Mouse (Mus musculus) liver, adult 2 months (tissue): ENCODE results near the gene Gm7995. TPM values are rescaled to one million over a fixed set of nuclear protein-coding genes. Genes with fewer than 3 reads are reported as not detected.
"Not testable (repeated sequence)": the region's sequence is repeated elsewhere in the genome, so short reads cannot be mapped to it uniquely, and the experiment has no call there.

Source experiments
- DNase-seq: peaks from one replicate; pipeline ENCODE4 v3.0.0-alpha.2; 2011; ENCODE audit warnings: low read depth, low spot score; ENCODE audit errors: extremely low read depth
- H3K27ac ChIP-seq: fragments of 200-500 bp; replicated peaks from 2 replicates; pipeline ENCODE4 v1.5.1; 2012; ENCODE audit warnings: low read depth, mild to moderate bottlenecking, control low read depth, inconsistent platforms, low read length; ENCODE audit not compliant: insufficient read depth
- H3K27me3 ChIP-seq: fragments of 200-500 bp; 2 replicates; pipeline ENCODE4 v1.6.1; 2012; ENCODE audit warnings: mild to moderate bottlenecking, moderate library complexity, low read length, inconsistent platforms; ENCODE audit not compliant: control insufficient read depth, insufficient read depth
- H3K36me3 ChIP-seq: fragments of 200-500 bp; 2 replicates; pipeline ENCODE4 v1.6.1; 2012; ENCODE audit warnings: low read length, inconsistent platforms; ENCODE audit not compliant: control insufficient read depth, insufficient read depth
- H3K4me1 ChIP-seq: fragments of 200-500 bp; 2 replicates; pipeline ENCODE4 v1.6.1; 2011; ENCODE audit warnings: low read length; ENCODE audit not compliant: control insufficient read depth, insufficient read depth
- H3K4me3 ChIP-seq: fragments of 200-500 bp; 2 replicates; pipeline ENCODE4 v1.5.1; 2011; ENCODE audit warnings: low read depth, mild to moderate bottlenecking, control low read depth, low read length, moderate library complexity; ENCODE audit not compliant: insufficient read depth
- H3K79me2 ChIP-seq: fragments of 200-500 bp; 2 replicates; pipeline ENCODE4 v1.6.1; 2012; ENCODE audit warnings: inconsistent platforms, mild to moderate bottlenecking, low read length, moderate library complexity; ENCODE audit not compliant: control insufficient read depth, insufficient read depth
- H3K9ac ChIP-seq: fragments of 200-500 bp; 2 replicates; pipeline ENCODE4 v1.6.1; 2012; ENCODE audit warnings: low read depth, mild to moderate bottlenecking, control low read depth, inconsistent platforms, low read length
- WGBS: fragments of 180-500 bp; shearing (Covaris S2); methylation state at CpG from one replicate; pipeline ENCODE4 v1.1.7; 2018; 5-methylcytosine and 5-hydroxymethylcytosine counted together
- polyA plus RNA-seq: library from polyadenylated mRNA; depleted of rRNA; stranded (reverse); fragments of >200 nt; gene quantifications from 2 replicates; pipeline ENCODE4 v1.2.3, GENCODE M21; 2012; rRNA removed
- total RNA-seq: library from RNA; depleted of rRNA; stranded (reverse); fragments of >200 nt; gene quantifications from 2 replicates; pipeline ENCODE4 v1.2.3, GENCODE M21; 2014; rRNA removed

The Gm7995 gene
- not detected in 2 replicates for total RNA-seq
- not detected in 2 replicates for polyA plus RNA-seq

GRCm38 (mm10) chr14:42309910-42310309 is at the start of gene Gm7995:
Gm7995 (plus strand) TSS chr14:42310210.
- not testable (repeated sequence) for H3K27me3 ChIP-seq
- WGBS: no CpG with 5 or more reads among the region's 1 CpGs

GRCm38 (mm10) chr14:42297258-42297657 is 12.8 kb upstream of the Gm7995 start, which contains the start of gene Gm9611:
Gm9611 (minus strand) TSS chr14:42297358.
- not testable (repeated sequence) for H3K4me1 ChIP-seq, DNase-seq, H3K27ac ChIP-seq, H3K27me3 ChIP-seq, H3K4me3 ChIP-seq, H3K79me2 ChIP-seq, H3K36me3 ChIP-seq, H3K9ac ChIP-seq
- WGBS: 89% methylated on average over 1 of the region's 3 CpGs

More at GRCm38 (mm10) chr14:42309910-42310309, at the start of gene Gm7995:
- not testable (repeated sequence) for H3K4me3 ChIP-seq, H3K9ac ChIP-seq, DNase-seq, H3K79me2 ChIP-seq, H3K36me3 ChIP-seq, H3K27ac ChIP-seq, H3K4me1 ChIP-seq

Other genes starting within 250 kb of the Gm7995 start
- not detected in 2 replicates for gene Gm7951, start 192.8 kb upstream of the Gm7995 start, total RNA-seq
- gene Gm7951, start 192.8 kb upstream of the Gm7995 start, polyA plus RNA-seq: not detected in 2 replicates
- gene Gm17027, start 147.6 kb upstream of the Gm7995 start, total RNA-seq: not detected in 2 replicates
- not detected in 2 replicates for gene Gm17027, start 147.6 kb upstream of the Gm7995 start, polyA plus RNA-seq
- not detected in 2 replicates for gene Gm3573, start 119.4 kb upstream of the Gm7995 start, total RNA-seq
- not detected in 2 replicates for gene Gm3573, start 119.4 kb upstream of the Gm7995 start, polyA plus RNA-seq
- gene Gm17026, start 50.2 kb upstream of the Gm7995 start, total RNA-seq: not detected in 2 replicates
- gene Gm17026, start 50.2 kb upstream of the Gm7995 start, polyA plus RNA-seq: not detected in 2 replicates
- gene Gm9611, start 12.9 kb upstream of the Gm7995 start, total RNA-seq: not detected in 2 replicates
- gene Gm9611, start 12.9 kb upstream of the Gm7995 start, polyA plus RNA-seq: not detected in 2 replicates
- not detected in 2 replicates for gene Gm8005, start 129.5 kb downstream of the Gm7995 start, total RNA-seq
- not detected in 2 replicates for gene Gm8005, start 129.5 kb downstream of the Gm7995 start, polyA plus RNA-seq
- not detected in 2 replicates for gene Gm8011, start 153.7 kb downstream of the Gm7995 start, total RNA-seq
- not detected in 2 replicates for gene Gm8011, start 153.7 kb downstream of the Gm7995 start, polyA plus RNA-seq
- gene Gm8020, start 192.1 kb downstream of the Gm7995 start, total RNA-seq: not detected in 2 replicates
- not detected in 2 replicates for gene Gm8020, start 192.1 kb downstream of the Gm7995 start, polyA plus RNA-seq
- gene Gm8024, start 214.1 kb downstream of the Gm7995 start, total RNA-seq: not detected in 2 replicates
- not detected in 2 replicates for gene Gm8024, start 214.1 kb downstream of the Gm7995 start, polyA plus RNA-seq